In genomic region chr7:74172504-74173229, GRCm38 (mm10) we compare ENCODE assay signal across 16 mouse cellular contexts.
DNase-seq lines count a peak whose midpoint lies in the region; ATAC-seq lines count a peak whose summit lies in the region.
"Had no signal": no experiment of that assay in that cellular context is flagged by ENCODE, and none has a peak within 500 bp of the region (broad histone marks: within the 10 kb centered on the region; RNA-seq: fewer than 3 reads in every experiment).

No protein-coding gene starts in this region.

- ATAC-seq in hindbrain, embryonic 11.5 days (ENCODE audit: low FRiP score): no peak
- ATAC-seq in hindbrain, embryonic 14.5 days (ENCODE audit: low FRiP score): no peak

- H3K36me3 ChIP-seq in hindbrain, embryonic 11.5 days (ENCODE audit: control insufficient read depth, insufficient read depth, low read length): no peaks in the 10 kb centered on the region
- H3K36me3 ChIP-seq in hindbrain, embryonic 14.5 days (replicated peaks; ENCODE audit: control insufficient read depth, insufficient read depth): no peaks in the 10 kb centered on the region
- no peaks in the 10 kb centered on the region for H3K36me3 ChIP-seq in midbrain, embryonic 10.5 days
- H3K36me3 ChIP-seq: liver, embryonic 15.5 days; neural tube, embryonic 15.5 days had no signal

- no peaks in the 10 kb centered on the region for H3K9me3 ChIP-seq in hindbrain, embryonic 11.5 days (ENCODE audit: control insufficient read depth, low read length)
- no peaks in the 10 kb centered on the region for H3K9me3 ChIP-seq in hindbrain, embryonic 14.5 days (ENCODE audit: control insufficient read depth, low read length)
- no peaks in the 10 kb centered on the region for H3K9me3 ChIP-seq in midbrain, embryonic 10.5 days (replicated peaks)
- H3K9me3 ChIP-seq: liver, embryonic 15.5 days; neural tube, embryonic 15.5 days had no signal

- no peak overlapping the region for H3K4me3 ChIP-seq in hindbrain, embryonic 11.5 days (ENCODE audit: low read depth, low read length)
- no peak overlapping the region for H3K4me3 ChIP-seq in hindbrain, embryonic 14.5 days (replicated peaks; ENCODE audit: low read length)
- no peak overlapping the region for H3K4me3 ChIP-seq in midbrain, embryonic 10.5 days
- H3K4me3 ChIP-seq: erythroblast, embryonic 14.5 days; liver, embryonic 15.5 days; neural tube, embryonic 15.5 days had no signal

- no peaks in the 10 kb centered on the region for H3K4me1 ChIP-seq in hindbrain, embryonic 11.5 days (replicated peaks; ENCODE audit: control insufficient read depth, insufficient read depth, low read length)
- H3K4me1 ChIP-seq in hindbrain, embryonic 14.5 days (replicated peaks; ENCODE audit: control insufficient read depth, insufficient read depth, low read length): peaks cover 13% of the 10 kb centered on the region
- peaks cover 18% of the 10 kb centered on the region for H3K4me1 ChIP-seq in midbrain, embryonic 10.5 days
- H3K4me1 ChIP-seq: liver, embryonic 15.5 days had no signal

- DNase-seq in hindbrain, embryonic 11.5 days (ENCODE audit: low spot score): peak; percentile 17
- DNase-seq in hindbrain, embryonic 14.5 days (ENCODE audit: low spot score): no peak
- peak; percentile 48 for DNase-seq in R1 (ENCODE audit: low read depth, low spot score)
- DNase-seq in fibroblast of lung, adult 2 months (ENCODE audit: low read depth): peak; percentile 37
- peak; percentile 17 for DNase-seq in lung, postnatal 25 days (ENCODE audit: low spot score)
- DNase-seq in adrenal gland, postnatal 25 days: no peak
- DNase-seq in midbrain, embryonic 10.5 days (ENCODE audit: low spot score): no peak
- no peak for DNase-seq in ovary, postnatal 10 days (ENCODE audit: low spot score)
- DNase-seq: cerebellum, adult 8-10 months; heart, postnatal 14 days; kidney, postnatal 25 days; right cerebral cortex, postnatal 4 days; thymus, adult 18-20 months had no signal

- no peak overlapping the region for H3K4me2 ChIP-seq in hindbrain, embryonic 11.5 days (replicated peaks; ENCODE audit: low read depth, low read length)
- no peak overlapping the region for H3K4me2 ChIP-seq in hindbrain, embryonic 14.5 days (replicated peaks)
- H3K4me2 ChIP-seq: liver, embryonic 15.5 days; neural tube, embryonic 15.5 days had no signal

- H3K27me3 ChIP-seq in hindbrain, embryonic 11.5 days (ENCODE audit: control insufficient read depth, insufficient read depth, low read length): no peaks in the 10 kb centered on the region
- no peaks in the 10 kb centered on the region for H3K27me3 ChIP-seq in hindbrain, embryonic 14.5 days (ENCODE audit: control insufficient read depth, insufficient read depth, low read length)
- H3K27me3 ChIP-seq in midbrain, embryonic 10.5 days (ENCODE audit: low read depth, poor library complexity, severe bottlenecking): no peaks in the 10 kb centered on the region
- H3K27me3 ChIP-seq: liver, embryonic 15.5 days; neural tube, embryonic 15.5 days had no signal

- no peak overlapping the region for H3K9ac ChIP-seq in hindbrain, embryonic 11.5 days (ENCODE audit: low read depth, low read length)
- H3K9ac ChIP-seq in hindbrain, embryonic 14.5 days: no peak overlapping the region
- H3K9ac ChIP-seq: liver, embryonic 15.5 days; neural tube, embryonic 15.5 days had no signal

- no peak overlapping the region for H3K27ac ChIP-seq in hindbrain, embryonic 11.5 days (ENCODE audit: low read depth, low read length)
- no peak overlapping the region for H3K27ac ChIP-seq in hindbrain, embryonic 14.5 days
- H3K27ac ChIP-seq in midbrain, embryonic 10.5 days (replicated peaks): no peak overlapping the region
- H3K27ac ChIP-seq: liver, embryonic 15.5 days; neural tube, embryonic 15.5 days had no signal

- WGBS in hindbrain, embryonic 11.5 days: 79% methylated on average over 4 of the region's 4 CpGs
- WGBS in hindbrain, embryonic 14.5 days: 72% methylated on average over 4 of the region's 4 CpGs
- 82% methylated on average over 4 of the region's 4 CpGs for whole genome bisulfite sequencing in midbrain, embryonic 10.5 days

Comparison
In these comparisons a context has a peak if more than half of its experiments do, and no peak if none do; other contexts are left out.
1. DNase-seq: peak in hindbrain, embryonic 11.5 days (single experiment), R1 (single experiment), fibroblast of lung, adult 2 months (single experiment) and lung, postnatal 25 days (single experiment); none in hindbrain, embryonic 14.5 days (single experiment), adrenal gland, postnatal 25 days (single experiment), midbrain, embryonic 10.5 days (single experiment) and ovary, postnatal 10 days (single experiment).